Mouse (Mus musculus) stomach, postnatal 0 days (tissue): ENCODE measurements around the gene Esyt2. TPM values are rescaled to one million over a fixed set of nuclear protein-coding genes. Genes with fewer than 3 reads are reported as not detected.

Experiments
- ATAC-seq: fragments of 200-750 bp; cut with Nextera tagmentation; 2 replicates; pipeline ENCODE4 v1.8.0; 2017; ENCODE audit not compliant: low FRiP score, low TSS enrichment
- DNase-seq: peaks from one replicate; pipeline ENCODE4 v3.0.0-alpha.2; 2016; ENCODE audit warnings: low spot score
- H3K27ac ChIP-seq: fragments of 300-500 bp; sonication (generic); replicated peaks from 2 replicates; pipeline ENCODE4 v1.5.1; 2014; ENCODE audit warnings: mild to moderate bottlenecking, control low read depth
- H3K27me3 ChIP-seq: fragments of 300-500 bp; sonication (generic); 2 replicates; pipeline ENCODE4 v1.6.1; 2014; ENCODE audit warnings: low read length; ENCODE audit not compliant: control insufficient read depth, insufficient read depth
- H3K36me3 ChIP-seq: fragments of 300-500 bp; sonication (generic); 2 replicates; pipeline ENCODE4 v1.6.1; 2014; ENCODE audit warnings: low read length, mixed read lengths; ENCODE audit not compliant: control insufficient read depth, insufficient read depth
- H3K4me1 ChIP-seq: fragments of 300-500 bp; sonication (generic); replicated peaks from 2 replicates; pipeline ENCODE4 v1.6.1; 2014; ENCODE audit warnings: antibody characterized with exemption; ENCODE audit not compliant: control insufficient read depth, insufficient read depth
- H3K4me2 ChIP-seq: fragments of 300-500 bp; sonication (generic); replicated peaks from 2 replicates; pipeline ENCODE4 v1.6.1; 2014; ENCODE audit warnings: low read depth, mild to moderate bottlenecking, control low read depth, moderate library complexity
- H3K4me3 ChIP-seq: fragments of 300-500 bp; sonication (generic); 2 replicates; pipeline ENCODE4 v1.5.1; 2014; ENCODE audit warnings: low read depth, low read length, control low read depth
- H3K9ac ChIP-seq: fragments of 300-500 bp; sonication (generic); 2 replicates; pipeline ENCODE4 v1.6.1; 2014; ENCODE audit warnings: mild to moderate bottlenecking, low read length, control low read depth, mixed read lengths
- H3K9me3 ChIP-seq: fragments of 300-500 bp; sonication (generic); 2 replicates; pipeline ENCODE4 v1.6.1; 2016; ENCODE audit warnings: low read length; ENCODE audit not compliant: control insufficient read depth
- CTCF ChIP-seq: IDR thresholded peaks from 2 replicates; pipeline ENCODE4 v1.5.1; 2016; ENCODE audit warnings: antibody characterized with exemption, low read depth, mild to moderate bottlenecking, moderate library complexity
- EP300 ChIP-seq: optimal IDR thresholded peaks from 2 replicates; pipeline ENCODE3; 2016; ENCODE audit warnings: antibody characterized with exemption
- WGBS: fragments of 180-500 bp; shearing (Covaris S2); extraction: QIAGEN DNeasy Blood & Tissue Kit; methylation state at CpG from one replicate; pipeline ENCODE4 v1.1.7; 2014; 5-methylcytosine and 5-hydroxymethylcytosine counted together
- microRNA-seq: library from miRNA; unstranded; fragments of <30 nt; microRNA quantifications from one replicate; pipeline ENCODE4, GENCODE M21; 2016
- polyA plus RNA-seq: library from polyadenylated mRNA; unstranded; fragments of >200 nt; fragmentation: Nextera tagmentation; extraction: Ambion mirVana; gene quantifications from 2 replicates; pipeline ENCODE4 v1.2.1, GENCODE M21; 2015

Gene Esyt2
- polyA plus RNA-seq, 1 experiment from 2014 or later: 17.0 TPM

DNA sequence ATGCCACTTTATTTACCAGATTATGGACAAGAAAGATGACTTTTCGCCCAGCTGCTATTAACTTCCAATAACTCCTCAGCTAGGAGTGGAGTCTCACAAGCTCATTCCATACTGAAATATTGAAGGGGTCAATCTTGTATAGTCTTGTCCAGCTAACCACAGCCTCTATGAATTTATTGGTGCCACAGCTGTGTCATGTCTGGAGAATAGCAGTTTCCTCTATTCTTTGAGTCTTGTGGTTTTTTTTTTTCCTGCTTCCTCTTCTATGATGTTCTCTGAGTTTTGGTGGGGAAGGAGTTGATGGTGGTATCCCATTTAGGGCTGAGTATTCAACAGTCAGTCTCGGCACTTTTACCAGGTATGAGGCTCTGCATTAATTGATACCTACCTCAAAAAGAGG, 154.2 kb downstream of the Esyt2 start:
- Histone ChIP-seq H3K4me2 (no peak overlapping the region), H3K4me1 (no peaks in the 10 kb centered on the region), H3K27ac (no peak overlapping the region), H3K36me3 (peaks cover 7% of the 10 kb centered on the region), H3K27me3 (no peaks in the 10 kb centered on the region), H3K9ac (no peak overlapping the region), H3K4me3 (no peak overlapping the region), H3K9me3 (no peaks in the 10 kb centered on the region)
- ATAC-seq: no peak
- TF ChIP-seq CTCF: no peak
- TF ChIP-seq EP300: no peak
- WGBS: 94% methylated on average over 2 of the region's 2 CpGs
- no peak for DNase-seq

DNA sequence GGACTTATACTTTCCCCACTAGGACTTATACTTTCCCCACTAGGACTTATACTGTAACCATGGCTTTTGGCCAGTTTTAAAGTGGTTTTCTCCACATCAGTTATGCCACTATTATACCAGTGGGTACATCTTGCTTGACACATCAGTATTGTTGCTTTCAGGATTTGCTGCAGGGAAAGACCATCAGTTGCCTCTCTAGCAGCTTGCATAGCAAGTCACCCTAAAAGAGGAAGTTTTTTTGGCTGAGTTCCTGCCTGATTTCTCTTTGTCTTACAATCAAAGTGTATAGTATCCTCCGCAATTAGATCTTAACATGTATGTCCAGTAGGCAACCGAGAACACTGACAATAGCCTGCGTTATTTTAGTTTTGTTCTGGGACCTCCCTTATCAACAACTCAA, 155.1 kb downstream of the Esyt2 start:
- DNase-seq: no peak
- TF ChIP-seq CTCF (no peak), EP300 (no peak)
- no peak overlapping the region for H3K9ac ChIP-seq
- H3K27me3 ChIP-seq: no peaks in the 10 kb centered on the region
- 88% methylated on average over 3 of the region's 3 CpGs for WGBS
- no peaks in the 10 kb centered on the region for H3K4me1 ChIP-seq
- no peak overlapping the region for H3K27ac ChIP-seq
- no peak overlapping the region for H3K4me3 ChIP-seq
- peaks cover 7% of the 10 kb centered on the region for H3K36me3 ChIP-seq
- H3K4me2 ChIP-seq: no peak overlapping the region
- no peak for ATAC-seq
- H3K9me3 ChIP-seq: no peaks in the 10 kb centered on the region

- peaks cover 7% of the 10 kb centered on the region for H3K36me3 ChIP-seq
- no peaks in the 10 kb centered on the region for H3K27me3 ChIP-seq
- DNase-seq: no peak
- no peak for ATAC-seq
- H3K9ac ChIP-seq: no peak overlapping the region
- no peak for TF ChIP-seq EP300
- no peak for TF ChIP-seq CTCF
- H3K9me3 ChIP-seq: no peaks in the 10 kb centered on the region
- WGBS: 85% methylated on average over 5 of the region's 5 CpGs
- H3K4me1 ChIP-seq: no peaks in the 10 kb centered on the region
- no peak overlapping the region for H3K4me2 ChIP-seq
- H3K4me3 ChIP-seq: no peak overlapping the region
- H3K27ac ChIP-seq: no peak overlapping the region
These were observed 157.6 kb downstream of the Esyt2 start for GRCm38 (mm10) chr12:116438591-116438990.

Small RNA genes lying within 50 kb of the gene (microRNA-seq; reads per million reads assigned to microRNA genes)
- not detected for gene Gm23190

Other genes starting within 250 kb of the Esyt2 start
- gene Zfp386, start 233.5 kb upstream of the Esyt2 start, polyA plus RNA-seq: 20.9 and 21.1 TPM in 2 replicates
- 4.3 and 6.3 TPM in 2 replicates for gene Vipr2, start 203.5 kb upstream of the Esyt2 start, polyA plus RNA-seq
- 7.7 and 8.5 TPM in 2 replicates for gene Wdr60, start 18.2 kb upstream of the Esyt2 start, polyA plus RNA-seq
- not detected in 2 replicates for gene Gm11027, start 5.8 kb upstream of the Esyt2 start, polyA plus RNA-seq
- gene Ncapg2, start 124.2 kb downstream of the Esyt2 start, polyA plus RNA-seq: 7.7 and 7.8 TPM in 2 replicates
- 5.8 and 6.0 TPM in 2 replicates for gene Ptprn2, start 204.5 kb downstream of the Esyt2 start, polyA plus RNA-seq